Mouse (Mus musculus): ENCODE data around the gene Gabarapl2. TPM values are rescaled to one million over a fixed set of nuclear protein-coding genes. Genes with fewer than 3 reads are reported as not detected.

Gene Gabarapl2
- polyA plus RNA-seq, 1 experiment from 2014 or later = 314 TPM

DNA sequence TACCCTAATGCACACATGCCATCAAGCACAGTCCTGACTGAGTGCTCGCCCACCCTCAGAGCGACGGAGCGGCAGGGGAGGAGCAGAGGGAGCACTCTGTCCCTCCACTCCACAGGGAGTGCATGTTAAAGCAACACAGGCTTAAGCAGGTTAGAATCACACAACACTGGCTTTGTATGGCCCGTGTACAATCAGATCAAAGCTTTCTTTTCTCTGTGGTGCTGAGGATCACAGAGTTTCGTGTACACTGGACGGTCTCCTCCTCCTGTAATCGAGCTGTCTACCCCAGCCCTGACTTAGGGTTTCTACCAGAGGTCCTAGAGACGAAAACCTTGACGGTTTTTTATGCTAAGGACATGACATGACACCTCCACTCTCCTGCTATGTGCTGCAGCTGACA lies 28.0 kb downstream of the Gabarapl2 start:
- no peak overlapping the region for H3K9ac ChIP-seq (ENCODE audit: low read length)
- H3K36me3 ChIP-seq (ENCODE audit: control insufficient read depth, insufficient read depth, low read length) = no peaks in the 10 kb centered on the region; the same call in 1 of the 2 replicates
- 89% methylated on average over 10 of the region's 10 CpGs for WGBS
- no peaks in the 10 kb centered on the region for H3K9me3 ChIP-seq (ENCODE audit: control insufficient read depth, low read length)
- H3K4me2 ChIP-seq (ENCODE audit: low read depth) = no peak overlapping the region
- H3K4me3 ChIP-seq (ENCODE audit: low read depth, low read length) = no peak overlapping the region
- DNase-seq (ENCODE audit: low spot score) (no peak), ATAC-seq (ENCODE audit: insufficient read depth, low FRiP score, low TSS enrichment) (no peak)
- H3K27ac ChIP-seq (ENCODE audit: low read depth, low read length) = no peak overlapping the region
- H3K27me3 ChIP-seq (ENCODE audit: control insufficient read depth, insufficient read depth, low read length) = no peaks in the 10 kb centered on the region
- no peaks in the 10 kb centered on the region for H3K4me1 ChIP-seq (ENCODE audit: control insufficient read depth, insufficient read depth, low read length)

DNA sequence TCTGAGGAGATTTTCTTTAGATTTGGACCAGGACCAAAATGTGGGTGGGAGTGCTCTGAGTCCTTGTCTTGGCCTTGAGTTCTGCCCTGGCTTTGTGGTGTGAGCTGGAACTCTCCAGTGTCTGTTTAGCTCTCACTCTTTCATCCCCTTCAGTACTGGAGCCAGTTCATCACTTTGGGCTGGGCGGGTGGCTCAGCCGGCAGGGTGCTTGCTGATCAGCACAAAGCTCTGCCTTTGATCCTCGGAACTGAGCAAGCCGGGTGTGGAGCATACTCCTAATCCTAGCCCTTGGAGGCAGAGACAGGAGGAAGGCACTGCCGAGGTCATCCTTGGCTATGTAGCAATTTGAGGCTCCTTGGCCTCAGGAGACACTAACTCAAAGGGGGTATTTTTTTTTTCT lies 28.5 kb downstream of the Gabarapl2 start:
- no peaks in the 10 kb centered on the region; the same call in 1 of the 2 replicates for H3K36me3 ChIP-seq (ENCODE audit: control insufficient read depth, insufficient read depth, low read length)
- H3K4me1 ChIP-seq (ENCODE audit: control insufficient read depth, insufficient read depth, low read length) = no peaks in the 10 kb centered on the region
- H3K9me3 ChIP-seq (ENCODE audit: control insufficient read depth, low read length) = no peaks in the 10 kb centered on the region
- H3K27me3 ChIP-seq (ENCODE audit: control insufficient read depth, insufficient read depth, low read length) = no peaks in the 10 kb centered on the region
- no peak overlapping the region for H3K9ac ChIP-seq (ENCODE audit: low read length)
- no peak overlapping the region for H3K4me3 ChIP-seq (ENCODE audit: low read depth, low read length)
- 28% methylated on average over 5 of the region's 5 CpGs for WGBS
- no peak for ATAC-seq (ENCODE audit: insufficient read depth, low FRiP score, low TSS enrichment)
- H3K27ac ChIP-seq (ENCODE audit: low read depth, low read length) = no peak overlapping the region
- no peak for DNase-seq (ENCODE audit: low spot score)
- no peak overlapping the region for H3K4me2 ChIP-seq (ENCODE audit: low read depth)

DNA sequence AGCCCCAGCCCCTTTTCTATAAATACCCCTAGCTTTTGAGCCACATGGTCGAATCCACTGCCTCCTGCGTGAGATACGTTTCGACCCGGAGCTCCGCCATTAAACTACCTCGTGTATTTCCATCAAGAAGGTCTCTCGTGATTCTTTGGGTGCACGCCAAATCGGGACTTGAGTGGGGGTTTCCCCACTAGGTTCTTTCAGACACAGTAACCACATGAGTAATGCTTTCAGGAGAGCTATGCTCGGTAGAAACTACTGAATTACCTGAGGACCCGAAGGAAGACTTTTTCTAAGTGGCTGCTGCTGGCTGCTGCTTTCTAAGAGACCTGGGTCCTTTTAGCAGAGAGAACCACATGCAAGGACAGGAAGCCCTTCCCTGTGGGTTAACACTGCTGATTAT lies 33.6 kb downstream of the Gabarapl2 start:
- Histone ChIP-seq H3K9ac (ENCODE audit: low read length) (no peak overlapping the region), H3K4me2 (ENCODE audit: low read depth) (no peak overlapping the region), H3K4me1 (ENCODE audit: control insufficient read depth, insufficient read depth, low read length) (no peaks in the 10 kb centered on the region), H3K4me3 (ENCODE audit: low read depth, low read length) (no peak overlapping the region), H3K36me3 (ENCODE audit: control insufficient read depth, insufficient read depth, low read length) (no peaks in the 10 kb centered on the region; the same call in 1 of the 2 replicates), H3K27ac (ENCODE audit: low read depth, low read length) (no peak overlapping the region), H3K27me3 (ENCODE audit: control insufficient read depth, insufficient read depth, low read length) (no peaks in the 10 kb centered on the region), H3K9me3 (ENCODE audit: control insufficient read depth, low read length) (no peaks in the 10 kb centered on the region)
- ATAC-seq (ENCODE audit: insufficient read depth, low FRiP score, low TSS enrichment) (no peak), DNase-seq (ENCODE audit: low spot score) (no peak)
- 98% methylated on average over 12 of the region's 12 CpGs for WGBS

GRCm38 (mm10) chr8:111975706-111976105 lies 35.2 kb downstream of the Gabarapl2 start:
- Histone ChIP-seq H3K4me2 (ENCODE audit: low read depth) (no peak overlapping the region), H3K36me3 (ENCODE audit: control insufficient read depth, insufficient read depth, low read length) (no peaks in the 10 kb centered on the region; the same call in 1 of the 2 replicates)

DNA sequence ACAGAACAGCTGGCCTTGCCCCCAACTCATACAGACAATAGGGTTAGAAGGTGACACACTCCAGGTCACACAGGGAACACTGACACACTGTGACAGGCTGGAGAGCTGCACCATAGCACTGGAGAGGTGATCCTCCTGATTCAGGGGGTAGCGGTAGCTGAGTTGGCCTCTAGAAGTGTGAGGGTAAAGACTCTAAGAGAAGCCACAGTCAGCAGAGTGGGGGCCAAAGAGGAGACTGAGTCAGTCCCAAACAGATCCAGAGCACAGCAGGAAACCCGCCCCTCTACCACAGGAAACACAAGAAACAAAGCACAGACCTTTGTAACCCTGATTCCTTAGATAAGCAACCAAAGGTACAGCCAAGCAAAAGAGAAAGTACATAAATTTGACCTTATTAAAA lies 35.8 kb downstream of the Gabarapl2 start:
- Histone ChIP-seq H3K4me2 (ENCODE audit: low read depth) (no peak overlapping the region), H3K27ac (ENCODE audit: low read depth, low read length) (no peak overlapping the region), H3K9ac (ENCODE audit: low read length) (no peak overlapping the region), H3K4me1 (ENCODE audit: control insufficient read depth, insufficient read depth, low read length) (no peaks in the 10 kb centered on the region), H3K27me3 (ENCODE audit: control insufficient read depth, insufficient read depth, low read length) (no peaks in the 10 kb centered on the region), H3K4me3 (ENCODE audit: low read depth, low read length) (no peak overlapping the region), H3K36me3 (ENCODE audit: control insufficient read depth, insufficient read depth, low read length) (no peaks in the 10 kb centered on the region; the same call in 1 of the 2 replicates), H3K9me3 (ENCODE audit: control insufficient read depth, low read length) (no peaks in the 10 kb centered on the region)
- DNase-seq (ENCODE audit: low spot score) = no peak
- ATAC-seq (ENCODE audit: insufficient read depth, low FRiP score, low TSS enrichment) = no peak
- WGBS = 89% methylated on average over 2 of the region's 2 CpGs

More at GRCm38 (mm10) chr8:111975706-111976105, 35.2 kb downstream of the Gabarapl2 start:
- Histone ChIP-seq H3K27me3 (ENCODE audit: control insufficient read depth, insufficient read depth, low read length) (no peaks in the 10 kb centered on the region), H3K4me1 (ENCODE audit: control insufficient read depth, insufficient read depth, low read length) (no peaks in the 10 kb centered on the region), H3K9ac (ENCODE audit: low read length) (no peak overlapping the region), H3K9me3 (ENCODE audit: control insufficient read depth, low read length) (no peaks in the 10 kb centered on the region), H3K27ac (ENCODE audit: low read depth, low read length) (no peak overlapping the region), H3K4me3 (ENCODE audit: low read depth, low read length) (no peak overlapping the region)
- no peak for DNase-seq (ENCODE audit: low spot score)
- ATAC-seq (ENCODE audit: insufficient read depth, low FRiP score, low TSS enrichment) = no peak
- WGBS = 95% methylated on average over 2 of the region's 2 CpGs

GRCm38 (mm10) chr8:111978147-111978546 lies 37.6 kb downstream of the Gabarapl2 start:
- Histone ChIP-seq H3K9me3 (ENCODE audit: control insufficient read depth, low read length) (no peaks in the 10 kb centered on the region), H3K36me3 (ENCODE audit: control insufficient read depth, insufficient read depth, low read length) (peaks cover 2% of the 10 kb centered on the region; the same call in 1 of the 2 replicates), H3K4me1 (ENCODE audit: control insufficient read depth, insufficient read depth, low read length) (no peaks in the 10 kb centered on the region), H3K9ac (ENCODE audit: low read length) (no peak overlapping the region), H3K27me3 (ENCODE audit: control insufficient read depth, insufficient read depth, low read length) (no peaks in the 10 kb centered on the region), H3K4me3 (ENCODE audit: low read depth, low read length) (no peak overlapping the region), H3K27ac (ENCODE audit: low read depth, low read length) (no peak overlapping the region), H3K4me2 (ENCODE audit: low read depth) (no peak overlapping the region)
- 78% methylated on average over 10 of the region's 10 CpGs for WGBS
- DNase-seq (ENCODE audit: low spot score) = no peak
- no peak for ATAC-seq (ENCODE audit: insufficient read depth, low FRiP score, low TSS enrichment)

DNA sequence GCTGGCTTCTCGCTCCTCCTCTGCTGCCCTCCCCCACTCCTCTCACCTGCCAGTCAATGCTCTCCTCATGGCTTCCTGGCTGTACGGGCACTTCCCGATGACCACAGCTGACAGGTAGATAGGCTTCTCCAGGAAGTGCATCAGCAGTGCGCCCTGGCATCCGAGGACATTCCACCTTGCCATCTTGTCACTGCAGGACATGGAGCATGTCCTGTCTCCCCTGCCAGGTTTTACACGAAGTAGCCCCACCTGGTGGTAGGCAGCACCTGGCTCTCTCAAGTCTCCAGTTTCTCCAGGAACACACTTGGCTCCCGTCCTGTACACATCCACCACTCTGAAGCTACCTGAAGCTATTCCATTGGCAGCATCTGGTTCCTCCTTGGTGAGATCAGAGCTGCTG lies 41.6 kb downstream of the Gabarapl2 start:
- Histone ChIP-seq H3K9me3 (ENCODE audit: control insufficient read depth, low read length) (no peaks in the 10 kb centered on the region), H3K4me1 (ENCODE audit: control insufficient read depth, insufficient read depth, low read length) (no peaks in the 10 kb centered on the region), H3K9ac (ENCODE audit: low read length) (no peak overlapping the region), H3K4me2 (ENCODE audit: low read depth) (no peak overlapping the region), H3K27ac (ENCODE audit: low read depth, low read length) (no peak overlapping the region), H3K36me3 (ENCODE audit: control insufficient read depth, insufficient read depth, low read length) (peaks cover 4% of the 10 kb centered on the region; the same call in 1 of the 2 replicates), H3K4me3 (ENCODE audit: low read depth, low read length) (no peak overlapping the region), H3K27me3 (ENCODE audit: control insufficient read depth, insufficient read depth, low read length) (no peaks in the 10 kb centered on the region)
- DNase-seq (ENCODE audit: low spot score) (no peak), ATAC-seq (ENCODE audit: insufficient read depth, low FRiP score, low TSS enrichment) (no peak)
- WGBS = 80% methylated on average over 7 of the region's 7 CpGs

DNA sequence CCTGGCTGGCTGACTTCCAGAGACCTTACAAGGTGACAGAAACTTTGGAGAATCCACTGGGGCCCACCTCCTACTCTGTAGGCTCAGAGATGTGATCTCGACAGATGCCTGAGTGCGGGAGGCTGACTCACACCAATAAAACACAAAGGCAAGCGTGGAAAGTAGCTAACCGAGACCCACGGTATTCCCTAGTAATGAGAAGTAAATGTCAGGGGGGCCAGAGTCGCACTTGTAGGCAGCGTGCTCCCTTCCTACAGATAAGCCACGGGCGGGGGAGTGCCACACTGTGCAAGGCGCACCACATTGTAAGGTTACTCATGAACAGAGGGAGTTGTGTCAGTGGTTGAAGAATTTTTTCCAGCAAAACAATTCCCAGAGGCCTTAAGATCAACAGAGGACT lies 44.0 kb downstream of the Gabarapl2 start:
- no peak overlapping the region for H3K4me2 ChIP-seq (ENCODE audit: low read depth)
- no peaks in the 10 kb centered on the region for H3K9me3 ChIP-seq (ENCODE audit: control insufficient read depth, low read length)
- DNase-seq (ENCODE audit: low spot score) (no peak), ATAC-seq (ENCODE audit: insufficient read depth, low FRiP score, low TSS enrichment) (no peak)
- H3K27me3 ChIP-seq (ENCODE audit: control insufficient read depth, insufficient read depth, low read length) = no peaks in the 10 kb centered on the region
- H3K36me3 ChIP-seq (ENCODE audit: control insufficient read depth, insufficient read depth, low read length) = peaks cover 4% of the 10 kb centered on the region; the same call in 1 of the 2 replicates
- no peaks in the 10 kb centered on the region for H3K4me1 ChIP-seq (ENCODE audit: control insufficient read depth, insufficient read depth, low read length)
- no peak overlapping the region for H3K4me3 ChIP-seq (ENCODE audit: low read depth, low read length)
- no peak overlapping the region for H3K9ac ChIP-seq (ENCODE audit: low read length)
- no peak overlapping the region for H3K27ac ChIP-seq (ENCODE audit: low read depth, low read length)
- 89% methylated on average over 10 of the region's 10 CpGs for whole genome bisulfite sequencing

- no peak overlapping the region for H3K9ac ChIP-seq (ENCODE audit: low read length)
- no peak overlapping the region for H3K4me3 ChIP-seq (ENCODE audit: low read depth, low read length)
- WGBS = 23% methylated on average over 7 of the region's 7 CpGs
- H3K27me3 ChIP-seq (ENCODE audit: control insufficient read depth, insufficient read depth, low read length) = no peaks in the 10 kb centered on the region
- ATAC-seq (ENCODE audit: insufficient read depth, low FRiP score, low TSS enrichment) (0 out of 2 replicates have a peak, but pooled peaks have one; percentile 8), DNase-seq (ENCODE audit: low spot score) (peak; percentile 77)
- H3K9me3 ChIP-seq (ENCODE audit: control insufficient read depth, low read length) = no peaks in the 10 kb centered on the region
- H3K4me2 ChIP-seq (ENCODE audit: low read depth) = no peak overlapping the region
- H3K27ac ChIP-seq (ENCODE audit: low read depth, low read length) = no peak overlapping the region
- no peaks in the 10 kb centered on the region; the same call in none of the 2 replicates for H3K36me3 ChIP-seq (ENCODE audit: control insufficient read depth, insufficient read depth, low read length)
- H3K4me1 ChIP-seq (ENCODE audit: control insufficient read depth, insufficient read depth, low read length) = no peaks in the 10 kb centered on the region
These were observed 49.4 kb downstream of the Gabarapl2 start for GRCm38 (mm10) chr8:111989911-111990310.
